Mouse (Mus musculus) frontal cortex, postnatal 14 days (tissue): ENCODE results near the gene Gpank1.

Experiments
- DNase-seq, 2 experiments: peaks; one replicate each; pipeline ENCODE4 v3.0.0; 2022; ENCODE audit warnings: low spot score in 2 of 2

The Gpank1 gene

DNA sequence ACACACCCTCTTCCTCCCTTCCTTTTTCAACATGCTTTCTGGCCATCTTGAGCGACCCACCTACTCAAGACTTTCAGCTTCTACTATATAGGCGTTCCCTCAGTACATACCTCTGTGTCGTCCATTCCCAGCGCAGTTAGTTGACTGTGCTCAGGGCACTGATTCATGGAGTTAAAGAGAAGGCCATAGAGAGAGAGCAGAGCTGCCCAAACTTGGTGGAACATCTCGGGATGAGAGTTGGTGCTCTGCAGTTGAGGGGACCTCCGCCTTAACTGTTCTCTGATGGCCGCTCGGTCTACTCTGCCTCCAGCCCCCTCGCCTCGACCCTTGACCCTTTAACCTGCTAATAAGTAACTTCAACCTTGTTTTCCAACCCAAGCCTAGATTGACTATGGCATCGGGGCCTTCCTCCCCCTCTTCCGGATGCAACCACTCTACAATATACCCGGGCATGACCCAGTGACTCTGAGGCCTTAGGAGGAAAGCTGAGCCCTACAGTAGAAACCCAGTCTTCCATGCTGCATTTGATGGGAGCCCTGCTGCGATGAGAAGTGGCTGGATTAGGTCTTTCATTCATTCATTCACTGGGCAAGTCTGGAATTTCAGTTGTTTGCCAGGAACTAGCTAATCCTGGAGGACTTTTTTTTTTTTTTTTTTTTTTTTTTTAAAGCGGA lies 10.4 kb downstream of the Gpank1 start, which contains the start of gene Apom:
Gene Apom (minus strand): TSS at position 551 of the 674 bp plus-strand sequence.
- no peak for DNase-seq

DNA sequence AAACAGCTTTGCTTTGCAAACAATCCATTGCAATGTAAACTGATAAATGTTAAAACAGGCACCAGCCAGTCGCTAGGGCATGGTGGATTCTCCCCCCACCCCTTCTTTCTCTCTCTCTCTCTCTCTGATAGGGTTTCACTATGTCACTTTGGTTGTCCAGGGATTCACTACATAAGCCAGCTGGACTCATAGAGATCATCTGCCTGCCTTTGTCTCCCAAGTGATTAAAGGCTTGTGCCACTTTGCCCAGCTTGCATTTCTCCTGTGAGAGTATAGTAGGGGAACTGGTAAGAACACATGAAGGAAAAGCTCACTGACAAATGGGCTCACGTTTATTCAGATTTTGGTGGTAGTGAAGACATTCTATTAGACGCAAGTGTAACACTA lies 10.9 kb downstream of the Gpank1 start:
- no peak for DNase-seq

- no peak for DNase-seq
Observed at GRCm38 (mm10) chr17:35133517-35133916, 12.3 kb downstream of the Gpank1 start.

- peak; percentile 90 to 92 for DNase-seq
Observed at GRCm38 (mm10) chr17:35134801-35135590, 13.7 kb downstream of the Gpank1 start, which contains the start of gene Bag6. TSS of gene Bag6 (plus strand) at chr17:35135178.

GRCm38 (mm10) chr17:35135591-35136320 lies 14.5 kb downstream of the Gpank1 start:
- DNase-seq: no peak

GRCm38 (mm10) chr17:35139269-35139668 lies 18.0 kb downstream of the Gpank1 start:
- DNase-seq: no peak

DNA sequence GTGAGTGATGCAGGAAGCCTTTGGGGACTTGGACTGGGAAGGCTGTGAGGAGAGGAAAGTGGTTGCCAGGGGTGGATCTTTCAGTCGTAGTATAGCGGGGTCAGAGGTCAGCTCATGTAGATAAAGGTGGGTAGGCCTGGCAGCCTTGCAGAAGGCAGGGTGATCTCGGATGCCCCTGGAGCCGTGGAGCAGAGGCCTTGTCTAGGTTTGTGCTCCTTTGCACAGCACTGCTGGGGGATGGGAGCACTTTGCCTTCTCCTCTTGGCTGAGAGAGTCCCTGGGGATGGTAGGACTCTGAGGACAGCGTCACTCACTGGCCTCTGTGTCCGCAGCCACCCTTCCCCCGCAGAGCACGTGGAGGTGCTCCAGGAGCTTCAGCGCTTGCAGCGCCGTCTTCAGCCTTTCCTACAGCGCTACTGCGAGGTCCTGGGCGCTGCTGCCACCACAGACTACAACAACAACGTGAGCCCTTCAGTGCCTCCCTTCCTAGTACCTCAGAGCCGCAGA lies 19.3 kb downstream of the Gpank1 start:
- DNase-seq: no peak

GRCm38 (mm10) chr17:35141971-35142370 lies 20.7 kb downstream of the Gpank1 start:
- DNase-seq: no peak

- DNase-seq: no peak
Observed at GRCm38 (mm10) chr17:35146139-35146538, 24.9 kb downstream of the Gpank1 start.

- no peak for DNase-seq
Observed at GRCm38 (mm10) chr17:35147348-35147747, 26.1 kb downstream of the Gpank1 start.

DNA sequence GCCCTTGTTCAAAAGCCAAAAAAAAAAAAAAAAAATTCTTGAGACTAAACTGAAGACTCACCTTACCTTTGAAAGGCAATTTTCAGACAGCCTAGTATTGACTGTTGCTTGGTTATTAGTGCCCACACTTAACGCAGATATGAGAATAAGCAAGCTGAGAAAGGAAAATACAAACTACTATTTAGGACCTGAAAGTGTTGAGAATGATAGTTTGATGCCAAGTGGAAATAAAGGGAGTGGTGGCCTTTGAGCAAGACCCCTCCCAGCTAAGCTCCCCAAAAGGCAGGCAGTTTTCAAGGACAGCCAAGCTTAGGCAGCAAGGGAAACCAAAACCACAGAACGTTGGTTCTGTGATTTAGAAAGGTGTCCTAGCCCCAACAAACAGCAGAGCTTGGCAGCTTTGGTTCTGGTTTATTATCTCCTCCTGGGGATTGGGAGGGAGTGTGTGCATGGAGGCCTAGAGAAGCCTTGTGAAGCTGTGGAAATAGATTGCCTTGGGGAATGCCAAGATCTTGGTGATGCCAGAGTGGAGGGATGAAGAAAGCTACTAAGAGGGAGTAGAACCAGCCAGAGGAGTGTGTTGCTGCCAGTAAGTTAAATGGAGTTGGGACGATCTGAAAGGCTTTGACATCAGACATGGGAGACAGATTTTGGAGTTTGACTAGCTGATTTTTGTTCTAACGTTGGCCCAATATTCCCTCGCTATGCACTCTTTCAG lies 26.8 kb downstream of the Gpank1 start:
- DNase-seq: no peak

- DNase-seq: no peak
Observed at GRCm38 (mm10) chr17:35152121-35152520, 30.9 kb downstream of the Gpank1 start.

DNA sequence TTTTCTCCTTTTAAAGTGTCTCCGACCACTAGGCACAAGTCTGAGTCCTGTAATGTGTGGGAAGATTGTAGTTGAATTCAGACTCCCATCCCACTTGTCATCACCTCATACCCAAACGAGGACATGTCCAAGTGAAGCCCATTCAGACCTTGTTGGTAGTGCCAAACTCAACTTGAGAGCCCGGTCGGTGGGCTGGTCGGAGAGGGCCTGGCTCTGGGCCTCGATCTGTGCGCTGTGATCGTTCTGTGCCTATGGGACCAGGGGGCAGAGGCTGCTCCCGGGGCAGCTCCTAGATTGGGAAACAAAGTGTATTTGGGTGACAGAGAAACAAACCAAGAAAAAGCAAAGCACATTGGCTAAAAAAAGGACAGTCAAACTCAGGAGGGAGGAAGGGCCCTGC lies 31.8 kb downstream of the Gpank1 start:
- no peak for DNase-seq

DNA sequence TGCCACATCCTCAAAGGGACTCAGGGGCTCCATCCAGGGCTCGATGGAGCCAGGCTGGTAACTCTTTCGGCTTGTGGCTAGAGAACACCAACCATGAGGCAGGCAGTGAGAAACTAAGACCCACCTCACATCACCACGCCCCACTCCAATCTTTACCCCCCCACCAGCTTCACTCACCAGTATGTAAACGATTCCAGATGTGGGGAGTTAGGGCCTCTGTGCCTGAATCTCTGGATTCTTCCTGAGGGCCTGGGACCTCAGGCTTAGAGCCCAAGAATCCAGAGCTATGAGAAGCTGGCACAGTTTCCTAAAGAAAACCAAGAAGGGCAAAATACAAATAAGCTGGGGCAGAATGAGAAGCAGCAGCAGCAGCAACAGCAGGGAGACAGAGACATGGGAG lies 32.7 kb downstream of the Gpank1 start:
- no peak for DNase-seq

GRCm38 (mm10) chr17:35154616-35155015 lies 33.4 kb downstream of the Gpank1 start:
- DNase-seq: no peak

DNA sequence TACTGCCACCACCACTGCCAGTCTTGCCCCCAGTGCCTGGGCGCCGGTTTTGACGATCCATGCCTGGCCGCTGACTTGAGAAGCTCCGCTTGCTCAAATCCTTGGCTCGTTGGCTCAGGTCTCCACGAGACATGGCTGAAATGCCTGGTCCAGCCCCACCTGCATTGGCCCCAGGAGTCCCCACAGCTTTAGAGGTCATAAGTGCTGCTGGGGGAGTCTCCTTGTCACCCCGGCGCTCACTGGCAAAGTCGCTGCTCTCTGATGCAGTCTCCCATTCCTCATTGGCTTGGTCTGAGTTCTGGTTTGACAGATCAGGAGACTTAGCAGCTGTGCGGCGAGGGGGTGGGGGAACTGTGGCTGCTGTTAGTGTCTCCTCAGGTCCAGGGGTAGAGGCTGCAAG lies 34.2 kb downstream of the Gpank1 start:
- no peak for DNase-seq

- DNase-seq: no peak
Observed at GRCm38 (mm10) chr17:35156461-35157200, 35.4 kb downstream of the Gpank1 start.

- DNase-seq: no peak
Observed at GRCm38 (mm10) chr17:35157254-35157653, 36.0 kb downstream of the Gpank1 start.

GRCm38 (mm10) chr17:35157661-35158175 lies 36.5 kb downstream of the Gpank1 start:
- DNase-seq: no peak

- no peak for DNase-seq
Observed at GRCm38 (mm10) chr17:35158850-35159593, 37.8 kb downstream of the Gpank1 start.
